Comparison of ENCODE assay signal across 27 mouse cellular contexts in genomic region chr7:127341356-127341755, GRCm38 (mm10). TPM values are rescaled to one million over a fixed set of nuclear protein-coding genes. Genes with fewer than 3 reads are reported as not detected.
DNase-seq lines count a peak whose midpoint lies in the region; ATAC-seq and TF ChIP-seq lines count a peak whose summit lies in the region.
"Had no signal": no experiment of that assay in that cellular context is flagged by ENCODE, and none has a peak within 500 bp of the region (broad histone marks: within the 10 kb centered on the region; RNA-seq: fewer than 3 reads in every experiment).

No protein-coding gene starts in this region.

- 95% methylated on average over 8 of the region's 8 CpGs for WGBS in midbrain, embryonic 14.5 days
- 97% methylated on average over 8 of the region's 8 CpGs for WGBS in midbrain, embryonic 15.5 days
- WGBS in kidney, postnatal 0 days = 68% methylated on average over 8 of the region's 8 CpGs

- ATAC-seq in midbrain, embryonic 14.5 days (ENCODE audit: low FRiP score, low TSS enrichment) = no peak
- no peak for ATAC-seq in midbrain, embryonic 15.5 days (replicated peaks)
- ATAC-seq in kidney, postnatal 0 days (replicated peaks; ENCODE audit: low FRiP score, low read depth) = no peak
- ATAC-seq: inflammation-experienced regulatory T-cells, adult 6 months; Patski had no signal

- peak; percentile 81 for DNase-seq in heart, adult 11 months
- DNase-seq in heart, postnatal 4 days = no peak
- no peak for DNase-seq in midbrain, embryonic 14.5 days
- DNase-seq in kidney, postnatal 0 days (ENCODE audit: low spot score) = no peak
- no peak for DNase-seq in layer of hippocampus, adult 9-11 months
- no peak for DNase-seq in urinary bladder, postnatal 14 days (ENCODE audit: low spot score)
- DNase-seq: adrenal gland, postnatal 10 days; cerebellum, adult 11 months; cerebellum, adult 9-11 months; gastrocnemius, postnatal 14 days; heart, adult 18-20 months; heart, postnatal 36 days; right cerebral cortex, adult 18-20 months; spleen, adult 18-20 months; thymus, adult 18-20 months; thymus, postnatal 25 days had no signal

- no peaks in the 10 kb centered on the region for H3K27me3 ChIP-seq in midbrain, embryonic 14.5 days (ENCODE audit: control insufficient read depth, insufficient read depth, low read length)
- no peaks in the 10 kb centered on the region for H3K27me3 ChIP-seq in midbrain, embryonic 15.5 days (replicated peaks)
- no peaks in the 10 kb centered on the region for H3K27me3 ChIP-seq in kidney, postnatal 0 days (ENCODE audit: insufficient read depth, low read length)
- H3K27me3 ChIP-seq in myocyte (ENCODE audit: control insufficient read depth, insufficient read depth, insufficient read length) = peaks cover 2% of the 10 kb centered on the region
- H3K27me3 ChIP-seq: limb, embryonic 12.5 days; midbrain, embryonic 12.5 days; Patski had no signal

- no peak overlapping the region for H3K27ac ChIP-seq in midbrain, embryonic 14.5 days (replicated peaks; ENCODE audit: low read depth, low read length)
- no peak overlapping the region for H3K27ac ChIP-seq in midbrain, embryonic 15.5 days
- peak overlapping the region; percentile 81 for H3K27ac ChIP-seq in kidney, postnatal 0 days
- H3K27ac ChIP-seq: hindbrain, embryonic 14.5 days; limb, embryonic 12.5 days; midbrain, embryonic 12.5 days; stomach, postnatal 0 days had no signal

- no peak overlapping the region for H3K4me3 ChIP-seq in midbrain, embryonic 14.5 days (replicated peaks; ENCODE audit: low read depth, low read length)
- H3K4me3 ChIP-seq in midbrain, embryonic 15.5 days = no peak overlapping the region
- H3K4me3 ChIP-seq in kidney, postnatal 0 days (replicated peaks; ENCODE audit: low read depth, low read length) = no peak overlapping the region
- H3K4me3 ChIP-seq in myocyte = no peak overlapping the region
- H3K4me3 ChIP-seq: erythroblast, embryonic 14.5 days; limb, embryonic 12.5 days; midbrain, embryonic 12.5 days had no signal

- no peak for TF ChIP-seq CTCF in kidney, postnatal 0 days (IDR thresholded peaks at IDR 0.05; ENCODE audit: low read depth)

- TF ChIP-seq POLR2A in myocyte (IDR thresholded peaks at IDR 0.05; ENCODE audit: insufficient read length, low read depth) = no peak

- 0 out of 2 replicates have a peak overlapping the region, but pooled peaks have one; percentile 20 for H3K9ac ChIP-seq in midbrain, embryonic 14.5 days (replicated peaks; ENCODE audit: low read length)
- no peak overlapping the region for H3K9ac ChIP-seq in midbrain, embryonic 15.5 days
- H3K9ac ChIP-seq in kidney, postnatal 0 days (ENCODE audit: low read depth, low read length) = no peak overlapping the region
- H3K9ac ChIP-seq: hindbrain, embryonic 14.5 days; limb, embryonic 12.5 days; midbrain, embryonic 12.5 days had no signal

- H3ac ChIP-seq in myocyte (ENCODE audit: control insufficient read depth, insufficient read length) = no peak overlapping the region

- peaks cover 24% of the 10 kb centered on the region for H3K36me3 ChIP-seq in midbrain, embryonic 14.5 days (ENCODE audit: control insufficient read depth, insufficient read depth, low read length)
- H3K36me3 ChIP-seq in midbrain, embryonic 15.5 days (replicated peaks) = peaks cover 13% of the 10 kb centered on the region
- H3K36me3 ChIP-seq in kidney, postnatal 0 days (ENCODE audit: insufficient read depth, low read length) = 0 out of 2 replicates have a peak, but pooled peaks cover 7% of the 10 kb centered on the region
- H3K36me3 ChIP-seq in myocyte (ENCODE audit: control insufficient read depth, insufficient read depth) = no peaks in the 10 kb centered on the region

- no peak overlapping the region for H3K4me2 ChIP-seq in midbrain, embryonic 14.5 days (ENCODE audit: low read length)
- no peak overlapping the region for H3K4me2 ChIP-seq in midbrain, embryonic 15.5 days
- no peak overlapping the region for H3K4me2 ChIP-seq in kidney, postnatal 0 days (ENCODE audit: low read length)
- no peak overlapping the region for H3K4me2 ChIP-seq in myocyte (ENCODE audit: low read depth)
- H3K4me2 ChIP-seq: heart, embryonic 11.5 days; hindbrain, embryonic 14.5 days; limb, embryonic 12.5 days; liver, embryonic 11.5 days; midbrain, embryonic 12.5 days had no signal

- H3K79me2 ChIP-seq in myocyte (ENCODE audit: control insufficient read depth, insufficient read depth) = peaks cover 6% of the 10 kb centered on the region

- H3K4me1 ChIP-seq in midbrain, embryonic 14.5 days (ENCODE audit: control insufficient read depth, insufficient read depth, low read length) = peaks cover 10% of the 10 kb centered on the region
- H3K4me1 ChIP-seq in midbrain, embryonic 15.5 days = peaks cover 12% of the 10 kb centered on the region
- H3K4me1 ChIP-seq in kidney, postnatal 0 days (replicated peaks; ENCODE audit: insufficient read depth, low read length) = peaks cover 9% of the 10 kb centered on the region

- H3K9me3 ChIP-seq in midbrain, embryonic 14.5 days (ENCODE audit: control insufficient read depth, low read length) = no peaks in the 10 kb centered on the region
- no peaks in the 10 kb centered on the region for H3K9me3 ChIP-seq in midbrain, embryonic 15.5 days
- H3K9me3 ChIP-seq in kidney, postnatal 0 days (replicated peaks; ENCODE audit: low read length) = no peaks in the 10 kb centered on the region
- H3K9me3 ChIP-seq: limb, embryonic 12.5 days; midbrain, embryonic 12.5 days had no signal

TF ChIP-seq in myocyte, 11 proteins besides CTCF, POLR2A, EP300 and RAD21:
- TF ChIP-seq POLR2AphosphoS2 (IDR thresholded peaks at IDR 0.05; ENCODE audit: insufficient read length, low read depth) (peak; percentile 51), TCF3 (IDR thresholded peaks at IDR 0.05; ENCODE audit: insufficient read length, low read depth) (no peak)

RNA-seq across cellular contexts. Expression of gene Zfp768, which starts 4.0 kb away (rescaled TPM):
- 10 to 100 TPM; 36.1 to 41.4 TPM for total RNA-seq in heart, postnatal 4 days (2021)
- 5.1 and 12.9 TPM in 2 replicates for polyA plus RNA-seq in midbrain, embryonic 14.5 days (2014; fragmentation: Nextera tagmentation; extraction: Ambion mirVana)
- polyA plus RNA-seq in midbrain, embryonic 15.5 days (2015; fragmentation: Nextera tagmentation; extraction: Ambion mirVana) = 19.1 and 19.2 TPM in 2 replicates
- polyA plus RNA-seq in kidney, postnatal 0 days (2015; fragmentation: Nextera tagmentation; extraction: Ambion mirVana) = 21.2 and 22.2 TPM in 2 replicates
- polyA plus RNA-seq in myocyte (2012; fragmentation: generic; extraction: Trizol) = 17.3 TPM

RNA-seq across cellular contexts. Expression of gene Zfp747, which starts 34.5 kb away (rescaled TPM):
- 1 to 10 TPM; 5.8 to 5.9 TPM for total RNA-seq in heart, postnatal 4 days (2021)
- 7.0 and 7.7 TPM in 2 replicates for polyA plus RNA-seq in midbrain, embryonic 14.5 days (2014; fragmentation: Nextera tagmentation; extraction: Ambion mirVana)
- 10.3 and 10.5 TPM in 2 replicates for polyA plus RNA-seq in midbrain, embryonic 15.5 days (2015; fragmentation: Nextera tagmentation; extraction: Ambion mirVana)
- polyA plus RNA-seq in kidney, postnatal 0 days (2015; fragmentation: Nextera tagmentation; extraction: Ambion mirVana) = 5.5 and 6.8 TPM in 2 replicates
- 3.6 TPM for polyA plus RNA-seq in myocyte (2012; fragmentation: generic; extraction: Trizol)

RNA-seq across cellular contexts. Expression of gene Itgal, which starts 45.3 kb away (rescaled TPM):
- 1 to 10 TPM; 2.3 TPM for total RNA-seq in heart, postnatal 4 days (2021)
- polyA plus RNA-seq in midbrain, embryonic 14.5 days (2014; fragmentation: Nextera tagmentation; extraction: Ambion mirVana) = 0.22 and 0.39 TPM in 2 replicates
- polyA plus RNA-seq in midbrain, embryonic 15.5 days (2015; fragmentation: Nextera tagmentation; extraction: Ambion mirVana) = 0.19 and 0.37 TPM in 2 replicates
- polyA plus RNA-seq in kidney, postnatal 0 days (2015; fragmentation: Nextera tagmentation; extraction: Ambion mirVana) = 0.93 and 1.1 TPM in 2 replicates
- 0.16 TPM for polyA plus RNA-seq in myocyte (2012; fragmentation: generic; extraction: Trizol)

RNA-seq across cellular contexts. Expression of gene 9130019O22Rik, which starts 45.6 kb away (rescaled TPM):
- total RNA-seq in heart, postnatal 4 days (2021) = 1 to 10 TPM; 2.6 to 3.2 TPM
- polyA plus RNA-seq in midbrain, embryonic 14.5 days (2014; fragmentation: Nextera tagmentation; extraction: Ambion mirVana) = 5.3 and 6.9 TPM in 2 replicates
- polyA plus RNA-seq in midbrain, embryonic 15.5 days (2015; fragmentation: Nextera tagmentation; extraction: Ambion mirVana) = 5.2 and 6.6 TPM in 2 replicates
- 4.8 and 5.6 TPM in 2 replicates for polyA plus RNA-seq in kidney, postnatal 0 days (2015; fragmentation: Nextera tagmentation; extraction: Ambion mirVana)
- 0.34 TPM for polyA plus RNA-seq in myocyte (2012; fragmentation: generic; extraction: Trizol)

RNA-seq across cellular contexts. Expression of gene E430018J23Rik, which starts 52.1 kb away (rescaled TPM):
- 1 to 10 TPM; 4.0 to 4.8 TPM for total RNA-seq in heart, postnatal 4 days (2021)
- polyA plus RNA-seq in midbrain, embryonic 14.5 days (2014; fragmentation: Nextera tagmentation; extraction: Ambion mirVana) = 5.5 and 6.2 TPM in 2 replicates
- 6.3 and 6.6 TPM in 2 replicates for polyA plus RNA-seq in midbrain, embryonic 15.5 days (2015; fragmentation: Nextera tagmentation; extraction: Ambion mirVana)
- 6.5 and 7.4 TPM in 2 replicates for polyA plus RNA-seq in kidney, postnatal 0 days (2015; fragmentation: Nextera tagmentation; extraction: Ambion mirVana)
- polyA plus RNA-seq in myocyte (2012; fragmentation: generic; extraction: Trizol) = 3.0 TPM
- polyA plus RNA-seq: erythroblast, embryonic 14.5 days had no signal
